Mouse (Mus musculus) stomach, postnatal 0 days (tissue): Measurements from ENCODE around the gene Grk1.
A peak's percentile ranks its signal among the peaks of the same experiment; 100 is the strongest.

Experiments used
- CTCF ChIP-seq: IDR thresholded peaks from 2 replicates; pipeline ENCODE4 v1.5.1; 2016; ENCODE audit warnings: antibody characterized with exemption, low read depth, mild to moderate bottlenecking, moderate library complexity
- EP300 ChIP-seq: optimal IDR thresholded peaks from 2 replicates; pipeline ENCODE3; 2016; ENCODE audit warnings: antibody characterized with exemption

DNA sequence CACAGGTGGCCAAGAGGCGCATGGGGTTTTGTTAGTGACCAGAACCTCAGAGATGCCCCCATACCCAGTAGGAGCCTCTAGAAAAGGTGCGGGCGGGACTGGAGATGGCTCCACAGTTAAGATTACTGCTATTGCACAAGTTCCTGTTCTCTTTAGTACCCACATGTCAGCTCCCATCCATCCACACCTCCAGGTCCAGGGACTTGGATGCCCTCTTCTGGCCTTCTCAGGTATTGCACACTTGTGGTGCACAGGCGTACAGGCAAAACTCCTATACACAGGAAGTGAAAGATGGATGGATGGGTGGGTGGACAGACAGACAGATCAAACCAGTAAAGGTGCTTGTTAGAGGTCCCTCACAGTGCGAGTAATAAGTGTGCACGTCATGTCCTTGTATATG lies 43.0 kb upstream of the Grk1 start:
- TF ChIP-seq CTCF = peak; percentile 48; the same call in 1 of the 2 replicates
- no peak for TF ChIP-seq EP300
